Mouse (Mus musculus) ES-Bruce4 (cell line): ENCODE data around the gene Prkar1b. TPM values are rescaled to one million over a fixed set of nuclear protein-coding genes. Genes with fewer than 3 reads are reported as not detected.

ENCODE experiments used
- H3K27ac ChIP-seq: 2 replicates; pipeline ENCODE4 v1.5.1; 2012; ENCODE audit warnings: low read length, inconsistent platforms; ENCODE audit not compliant: insufficient read depth
- H3K27me3 ChIP-seq: 2 replicates; pipeline ENCODE4 v1.6.1; 2012; ENCODE audit warnings: mild to moderate bottlenecking, low read length, inconsistent platforms; ENCODE audit not compliant: control insufficient read depth, poor library complexity, insufficient read depth, severe bottlenecking
- H3K36me3 ChIP-seq: 2 replicates; pipeline ENCODE4 v1.6.1; 2012; ENCODE audit warnings: inconsistent platforms, mild to moderate bottlenecking, low read length, moderate library complexity; ENCODE audit not compliant: control insufficient read depth, poor library complexity, insufficient read depth, severe bottlenecking
- H3K4me1 ChIP-seq: one replicate; pipeline ENCODE4 v1.8.1; 2011; ENCODE audit warnings: low read length; ENCODE audit not compliant: control insufficient read depth, insufficient read depth
- H3K4me3 ChIP-seq: 2 replicates; pipeline ENCODE4 v1.5.1; 2011; ENCODE audit warnings: low read depth, mild to moderate bottlenecking, low read length
- H3K9ac ChIP-seq: 2 replicates; pipeline ENCODE4 v1.6.1; 2012; ENCODE audit warnings: low read depth, mild to moderate bottlenecking, inconsistent platforms; ENCODE audit not compliant: poor library complexity, severe bottlenecking
- H3K9me3 ChIP-seq: replicated peaks from 2 replicates; pipeline ENCODE4 v1.6.1; 2012; ENCODE audit warnings: mild to moderate bottlenecking, low read length, inconsistent platforms; ENCODE audit not compliant: control insufficient read depth, poor library complexity, insufficient read depth, severe bottlenecking
- CTCF ChIP-seq: IDR thresholded peaks from one replicate; pipeline ENCODE4 v1.8.1; 2011; ENCODE audit warnings: low read depth, low read length
- EP300 ChIP-seq: IDR thresholded peaks from 2 replicates; pipeline ENCODE4 v1.6.1; 2011; ENCODE audit warnings: low read depth, low read length; ENCODE audit not compliant: insufficient read depth
- POLR2A ChIP-seq: IDR thresholded peaks from one replicate; pipeline ENCODE4 v1.8.1; 2011; ENCODE audit warnings: low read length; ENCODE audit not compliant: insufficient read depth
- polyA plus RNA-seq: library from polyadenylated mRNA; stranded (reverse); fragments of >200 nt; gene quantifications from 2 replicates; pipeline ENCODE4 v1.2.4, GENCODE M21; 2011; ENCODE audit warnings: low read depth; ENCODE audit not compliant: missing spikeins, insufficient read depth, insufficient read length

Prkar1b gene
- polyA plus RNA-seq, result 8.2 and 9.4 TPM in 2 replicates

DNA sequence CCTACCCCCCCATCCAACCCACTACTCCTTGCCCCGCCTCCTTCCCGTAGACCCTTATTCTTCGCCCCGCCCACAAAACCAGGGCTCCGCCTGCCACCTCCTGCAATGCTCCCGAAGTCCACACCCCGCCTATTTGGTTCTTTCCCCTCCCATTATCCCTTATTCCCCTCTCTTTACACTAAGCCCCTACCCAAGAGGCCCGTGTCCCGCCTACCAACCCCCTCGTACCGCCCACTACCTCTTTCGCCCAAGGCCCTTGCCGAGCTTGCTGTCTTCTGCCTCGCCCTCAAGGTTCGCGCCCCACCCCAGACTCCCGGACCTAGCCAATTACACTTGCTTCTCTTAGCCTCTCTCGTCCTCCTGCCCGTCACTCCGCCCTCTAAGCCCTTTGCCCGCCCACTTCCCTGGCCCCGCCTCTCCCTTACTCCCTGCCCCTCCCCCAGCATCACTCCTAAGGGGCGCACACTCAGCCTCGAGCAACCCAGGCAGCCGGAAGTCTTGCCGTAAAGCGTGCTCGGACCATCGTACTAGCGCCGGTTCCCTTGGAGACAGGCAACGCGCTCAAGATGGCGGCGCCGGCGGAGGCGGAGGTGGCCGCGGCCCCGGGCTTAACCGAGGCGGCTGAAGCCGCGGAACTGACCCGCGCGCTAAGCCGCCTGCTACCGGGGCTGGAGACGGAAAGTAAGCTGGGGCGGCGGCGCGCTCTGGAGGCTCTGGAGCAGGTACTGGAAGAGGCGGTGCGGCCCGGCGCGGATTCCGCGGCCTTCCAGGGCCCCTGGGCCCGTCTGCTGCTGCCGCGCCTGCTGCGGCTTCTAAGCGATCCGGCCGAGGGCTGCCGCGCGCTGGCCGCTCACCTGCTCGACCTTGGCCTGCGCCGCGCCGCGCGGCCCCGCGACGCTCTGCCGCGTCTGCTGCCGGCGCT lies at the start of gene Prkar1b, which contains the start of gene Dnaaf5:
Gene Prkar1b (minus strand): TSS at position 321 of the 922 bp plus-strand sequence.
Gene Dnaaf5 (plus strand): TSS at position 543 of the 922 bp plus-strand sequence.
- TF ChIP-seq EP300, result no peak
- no peak for TF ChIP-seq CTCF
- TF ChIP-seq POLR2A, result no peak
- H3K27ac ChIP-seq, result peak within 1 kb of the TSS; percentile 28; the same call in 1 of the 2 replicates
- H3K36me3 ChIP-seq, result peaks cover 3% of the 10 kb centered on the region; the same call in 1 of the 2 replicates
- no peaks in the 10 kb centered on the region for H3K9me3 ChIP-seq
- H3K9ac ChIP-seq, result peak within 1 kb of the TSS; percentile 80
- no peaks in the 10 kb centered on the region for H3K4me1 ChIP-seq
- H3K27me3 ChIP-seq, result no peaks in the 10 kb centered on the region
- H3K4me3 ChIP-seq, result peak within 1 kb of the TSS; percentile 66

GRCm38 (mm10) chr5:139199636-139199994 lies 49.8 kb upstream of the Prkar1b start:
- Histone ChIP-seq H3K9me3 (no peaks in the 10 kb centered on the region), H3K27ac (peak overlapping the region; percentile 99), H3K9ac (peak overlapping the region; percentile 62), H3K4me3 (peak overlapping the region; percentile 69), H3K36me3 (no peaks in the 10 kb centered on the region), H3K27me3 (no peaks in the 10 kb centered on the region), H3K4me1 (peaks cover 5% of the 10 kb centered on the region)
- no peak for TF ChIP-seq CTCF
- no peak for TF ChIP-seq EP300
- TF ChIP-seq POLR2A, result no peak

- no peak overlapping the region for H3K4me3 ChIP-seq
- no peak for TF ChIP-seq POLR2A
- no peak for TF ChIP-seq EP300
- TF ChIP-seq CTCF, result no peak
- H3K27me3 ChIP-seq, result no peaks in the 10 kb centered on the region
- peaks cover 5% of the 10 kb centered on the region for H3K4me1 ChIP-seq
- H3K36me3 ChIP-seq, result no peaks in the 10 kb centered on the region
- no peaks in the 10 kb centered on the region for H3K9me3 ChIP-seq
- peak overlapping the region; percentile 99 for H3K27ac ChIP-seq
- no peak overlapping the region for H3K9ac ChIP-seq
Measured at GRCm38 (mm10) chr5:139198779-139199178, 49.0 kb upstream of the Prkar1b start.

DNA sequence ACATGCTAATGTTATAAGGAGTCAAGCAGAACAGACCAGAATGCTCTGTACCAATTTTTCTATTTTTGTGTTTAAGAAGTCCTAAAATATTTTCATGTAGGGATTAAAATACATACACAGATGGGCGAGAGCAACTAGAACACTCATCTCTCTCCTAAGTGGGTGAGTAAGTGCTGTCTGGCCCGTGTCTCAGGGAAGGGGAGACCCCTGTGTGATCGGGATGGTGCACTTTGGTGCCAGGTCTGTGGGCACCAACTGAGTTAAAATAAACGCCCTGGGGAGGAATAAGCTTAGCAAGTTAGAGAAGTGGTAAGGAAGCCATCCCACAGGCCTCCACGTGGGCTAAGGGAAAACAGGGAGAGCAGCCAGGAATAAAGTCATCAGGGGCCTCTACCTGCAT lies 41.2 kb upstream of the Prkar1b start:
- Histone ChIP-seq H3K27ac (no peak overlapping the region), H3K9me3 (no peaks in the 10 kb centered on the region), H3K9ac (no peak overlapping the region), H3K36me3 (peaks cover 4% of the 10 kb centered on the region; the same call in 1 of the 2 replicates), H3K4me1 (no peaks in the 10 kb centered on the region), H3K4me3 (no peak overlapping the region), H3K27me3 (no peaks in the 10 kb centered on the region)
- TF ChIP-seq POLR2A (no peak), CTCF (no peak), EP300 (no peak)

GRCm38 (mm10) chr5:139189726-139190125 lies 39.9 kb upstream of the Prkar1b start:
- H3K9me3 ChIP-seq, result no peaks in the 10 kb centered on the region
- no peak overlapping the region for H3K9ac ChIP-seq
- H3K4me3 ChIP-seq, result no peak overlapping the region
- no peaks in the 10 kb centered on the region for H3K27me3 ChIP-seq
- no peaks in the 10 kb centered on the region for H3K4me1 ChIP-seq
- peaks cover 6% of the 10 kb centered on the region; the same call in 1 of the 2 replicates for H3K36me3 ChIP-seq
- no peak for TF ChIP-seq POLR2A
- no peak for TF ChIP-seq EP300
- TF ChIP-seq CTCF, result no peak
- H3K27ac ChIP-seq, result no peak overlapping the region

DNA sequence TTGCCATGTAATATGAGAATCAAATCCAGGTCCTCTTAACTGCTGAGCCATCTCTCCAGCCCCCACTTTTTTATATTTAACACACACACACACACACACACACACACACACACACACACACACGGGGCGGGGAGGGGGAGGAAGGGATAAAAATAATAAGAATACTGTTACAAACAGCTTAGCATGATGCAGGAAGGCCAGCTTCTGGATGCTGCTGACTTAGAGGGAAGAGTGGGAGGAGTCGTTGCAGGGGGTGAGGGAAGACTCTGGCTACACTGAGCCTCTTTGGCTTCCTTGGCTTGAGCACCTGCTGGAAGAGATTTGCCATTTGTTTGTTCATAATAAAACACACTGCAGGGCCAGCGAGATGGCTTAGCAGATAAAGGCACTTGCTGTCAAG lies 35.1 kb upstream of the Prkar1b start:
- no peak overlapping the region for H3K27ac ChIP-seq
- TF ChIP-seq POLR2A, result no peak
- no peak for TF ChIP-seq CTCF
- no peak for TF ChIP-seq EP300

More for the DNA sequence above, 35.1 kb upstream of the Prkar1b start:
- no peak overlapping the region for H3K9ac ChIP-seq
- H3K27me3 ChIP-seq, result no peaks in the 10 kb centered on the region
- peaks cover 9% of the 10 kb centered on the region for H3K36me3 ChIP-seq
- no peak overlapping the region for H3K4me3 ChIP-seq
- H3K9me3 ChIP-seq, result no peaks in the 10 kb centered on the region
- no peaks in the 10 kb centered on the region for H3K4me1 ChIP-seq
